Mouse (Mus musculus): Measurements from ENCODE around the gene Npw. TPM values are rescaled to one million over a fixed set of nuclear protein-coding genes. Genes with fewer than 3 reads are reported as not detected.
A peak's percentile ranks its signal among the peaks of the same experiment; 100 is the strongest.

Npw gene
- total RNA-seq, 2 experiments from 2014 or later: not detected

DNA sequence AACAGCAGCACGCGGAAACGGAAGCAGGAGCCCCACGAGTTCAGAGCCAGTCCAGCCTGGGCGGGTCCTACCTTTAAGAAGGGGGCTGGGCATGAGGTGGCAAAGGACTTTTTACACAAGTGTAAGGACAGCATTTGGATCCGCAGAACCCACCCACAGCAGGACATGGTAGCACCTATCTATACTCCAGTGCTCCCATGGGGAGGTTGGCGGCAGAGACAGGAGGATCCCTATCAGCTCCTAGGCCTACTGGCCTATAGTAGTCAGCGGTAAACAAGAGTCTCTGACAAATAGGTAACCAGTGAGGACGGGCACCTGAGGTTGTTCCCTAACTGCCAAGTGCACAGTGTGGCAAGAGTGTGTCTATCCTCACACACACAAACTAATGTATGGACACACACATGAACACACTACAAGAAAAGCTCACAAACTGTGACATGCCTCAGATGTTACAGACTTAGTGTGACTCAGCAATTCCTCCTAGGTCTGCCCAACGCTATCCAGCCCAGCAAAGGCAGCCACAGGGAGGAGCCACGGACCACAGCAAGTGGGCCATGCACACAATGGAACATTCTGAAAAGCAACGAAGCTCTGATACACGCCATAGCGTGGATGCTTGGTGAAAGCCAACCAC lies 40.6 kb downstream of the Npw start:
- peak; percentile 90 for ATAC-seq (replicated peaks; ENCODE audit: low FRiP score, low TSS enrichment, poor library complexity, severe bottlenecking)

DNA sequence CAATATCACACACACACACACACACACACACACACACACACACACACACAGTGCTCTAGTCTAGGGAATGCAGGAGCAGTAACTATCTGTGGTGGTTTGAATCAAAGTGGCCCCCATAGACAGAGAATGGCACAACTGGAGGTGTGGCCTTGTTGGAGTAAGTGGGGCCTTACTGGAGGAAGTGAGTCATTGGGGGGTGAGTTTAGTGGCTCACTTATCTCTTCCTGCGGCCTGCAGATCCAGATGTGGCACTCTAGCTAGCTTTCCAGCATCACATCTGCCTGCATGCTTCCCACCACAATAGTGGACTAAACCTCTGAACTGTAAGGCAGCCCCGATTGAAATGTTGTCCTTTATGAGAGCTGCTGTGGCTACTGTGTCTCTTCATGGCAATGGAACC lies 47.5 kb downstream of the Npw start:
- ATAC-seq (replicated peaks; ENCODE audit: low FRiP score, low TSS enrichment, poor library complexity, severe bottlenecking): peak; percentile 64

DNA sequence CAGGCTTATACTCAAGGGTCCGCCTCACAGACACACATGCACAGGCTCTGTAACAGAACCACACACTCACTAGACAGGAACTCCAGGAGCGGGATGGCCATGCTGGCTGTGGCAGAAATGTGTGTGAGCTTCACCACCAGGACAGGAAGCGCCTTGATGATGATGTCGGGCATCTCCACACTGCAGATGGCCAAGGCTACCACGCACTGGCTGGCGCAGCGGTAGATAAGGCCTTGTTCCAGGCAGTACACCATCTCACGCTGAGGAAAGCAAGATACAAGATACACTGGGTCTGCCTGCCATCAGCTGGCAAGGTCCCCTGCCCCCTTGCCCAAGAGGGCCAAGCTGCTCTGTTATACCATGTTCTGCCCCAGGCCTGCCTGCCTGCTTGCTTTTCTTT lies 49.4 kb downstream of the Npw start:
- ATAC-seq (replicated peaks; ENCODE audit: low FRiP score, low TSS enrichment, poor library complexity, severe bottlenecking): peak; percentile 89

- ATAC-seq (replicated peaks; ENCODE audit: low FRiP score, low TSS enrichment, poor library complexity, severe bottlenecking): peak; percentile 53
These were observed 49.9 kb downstream of the Npw start for GRCm38 (mm10) chr17:24608370-24608769.

Other genes starting within 250 kb of the Npw start
Only the 30 nearest of the 34 such genes appear.
- gene Eci1, start 231.8 kb downstream of the Npw start, total RNA-seq (2014; fragmentation: Nextera tagmentation): 79.7 and 88.7 TPM in 2 replicates
- 33.3 and 37.6 TPM in 2 replicates for gene Eci1, start 231.8 kb downstream of the Npw start, total RNA-seq (2017)
- gene Dnase1l2, start 215.4 kb downstream of the Npw start, total RNA-seq (2014; fragmentation: Nextera tagmentation): 1.2 and 5.0 TPM in 2 replicates
- gene Dnase1l2, start 215.4 kb downstream of the Npw start, total RNA-seq (2017): 0.34 and 2.9 TPM in 2 replicates
- 47.7 and 60.9 TPM in 2 replicates for gene E4f1, start 188.1 kb downstream of the Npw start, total RNA-seq (2014; fragmentation: Nextera tagmentation)
- gene E4f1, start 188.1 kb downstream of the Npw start, total RNA-seq (2017): 10.5 and 20.8 TPM in 2 replicates
- gene Pgp, start 188.1 kb downstream of the Npw start, total RNA-seq (2014; fragmentation: Nextera tagmentation): 32.8 and 43.6 TPM in 2 replicates
- gene Pgp, start 188.1 kb downstream of the Npw start, total RNA-seq (2017): 21.9 and 23.4 TPM in 2 replicates
- not detected in 2 replicates for gene Bricd5, start 184.6 kb downstream of the Npw start, total RNA-seq (2014; fragmentation: Nextera tagmentation)
- 0.80 TPM in 1 of 2 replicates, not detected in the other for gene Bricd5, start 184.6 kb downstream of the Npw start, total RNA-seq (2017)
- 35.8 and 38.7 TPM in 2 replicates for gene Mlst8, start 179.4 kb downstream of the Npw start, total RNA-seq (2014; fragmentation: Nextera tagmentation)
- 17.2 and 36.1 TPM in 2 replicates for gene Mlst8, start 179.4 kb downstream of the Npw start, total RNA-seq (2017)
- gene Caskin1, start 169.9 kb downstream of the Npw start, total RNA-seq (2014; fragmentation: Nextera tagmentation): not detected in 2 replicates
- not detected in 2 replicates for gene Caskin1, start 169.9 kb downstream of the Npw start, total RNA-seq (2017)
- gene Traf7, start 130.5 kb downstream of the Npw start, total RNA-seq (2014; fragmentation: Nextera tagmentation): 111 and 143 TPM in 2 replicates
- 66.3 and 84.8 TPM in 2 replicates for gene Traf7, start 130.5 kb downstream of the Npw start, total RNA-seq (2017)
- not detected in 2 replicates for gene Rab26, start 124.2 kb downstream of the Npw start, total RNA-seq (2014; fragmentation: Nextera tagmentation)
- gene Rab26, start 124.2 kb downstream of the Npw start, total RNA-seq (2017): 1.3 TPM in 1 of 2 replicates, not detected in the other
- gene Pkd1, start 108.6 kb downstream of the Npw start, total RNA-seq (2014; fragmentation: Nextera tagmentation): 17.2 and 20.5 TPM in 2 replicates
- gene Pkd1, start 108.6 kb downstream of the Npw start, total RNA-seq (2017): 4.6 and 5.4 TPM in 2 replicates
- gene Tsc2, start 25.8 kb downstream of the Npw start, total RNA-seq (2014; fragmentation: Nextera tagmentation): 70.8 and 101 TPM in 2 replicates
- gene Tsc2, start 25.8 kb downstream of the Npw start, total RNA-seq (2017): 39.0 and 44.3 TPM in 2 replicates
- gene Nthl1, start 25.8 kb downstream of the Npw start, total RNA-seq (2014; fragmentation: Nextera tagmentation): 7.8 and 14.1 TPM in 2 replicates
- gene Nthl1, start 25.8 kb downstream of the Npw start, total RNA-seq (2017): 4.6 and 12.9 TPM in 2 replicates
- 1.0 TPM in 1 of 2 replicates, not detected in the other for gene Slc9a3r2, start 8.1 kb downstream of the Npw start, total RNA-seq (2014; fragmentation: Nextera tagmentation)
- gene Slc9a3r2, start 8.1 kb downstream of the Npw start, total RNA-seq (2017): 0.38 and 1.6 TPM in 2 replicates
- gene Zfp598, start 11.2 kb upstream of the Npw start, total RNA-seq (2014; fragmentation: Nextera tagmentation): 44.9 and 65.2 TPM in 2 replicates
- gene Zfp598, start 11.2 kb upstream of the Npw start, total RNA-seq (2017): 24.7 and 32.1 TPM in 2 replicates
- not detected in 2 replicates for gene Syngr3, start 31.5 kb upstream of the Npw start, total RNA-seq (2014; fragmentation: Nextera tagmentation)
- not detected in 2 replicates for gene Syngr3, start 31.5 kb upstream of the Npw start, total RNA-seq (2017)
- 39.2 and 44.6 TPM in 2 replicates for gene Gfer, start 37.7 kb upstream of the Npw start, total RNA-seq (2014; fragmentation: Nextera tagmentation)
- 67.2 and 87.0 TPM in 2 replicates for gene Gfer, start 37.7 kb upstream of the Npw start, total RNA-seq (2017)
- gene Noxo1, start 37.8 kb upstream of the Npw start, total RNA-seq (2014; fragmentation: Nextera tagmentation): 3.5 TPM in 1 of 2 replicates, not detected in the other
- gene Noxo1, start 37.8 kb upstream of the Npw start, total RNA-seq (2017): 0.53 and 2.0 TPM in 2 replicates
- 58.4 and 91.1 TPM in 2 replicates for gene Tbl3, start 49.2 kb upstream of the Npw start, total RNA-seq (2014; fragmentation: Nextera tagmentation)
- 48.9 and 54.8 TPM in 2 replicates for gene Tbl3, start 49.2 kb upstream of the Npw start, total RNA-seq (2017)
- gene Rnf151, start 59.6 kb upstream of the Npw start, total RNA-seq (2014; fragmentation: Nextera tagmentation): 0.72 TPM in 1 of 2 replicates, not detected in the other
- 0.27 TPM in 1 of 2 replicates, not detected in the other for gene Rnf151, start 59.6 kb upstream of the Npw start, total RNA-seq (2017)
- 6,242 and 6,563 TPM in 2 replicates for gene Rps2, start 59.7 kb upstream of the Npw start, total RNA-seq (2014; fragmentation: Nextera tagmentation)
- gene Rps2, start 59.7 kb upstream of the Npw start, total RNA-seq (2017): 1,324 and 2,144 TPM in 2 replicates
- gene Ndufb10, start 66.0 kb upstream of the Npw start, total RNA-seq (2014; fragmentation: Nextera tagmentation): 367 and 415 TPM in 2 replicates
- gene Ndufb10, start 66.0 kb upstream of the Npw start, total RNA-seq (2017): 283 and 299 TPM in 2 replicates
- gene Rpl3l, start 69.4 kb upstream of the Npw start, total RNA-seq (2014; fragmentation: Nextera tagmentation): 0.76 TPM in 1 of 2 replicates, not detected in the other
- 2.0 TPM in 1 of 2 replicates, not detected in the other for gene Rpl3l, start 69.4 kb upstream of the Npw start, total RNA-seq (2017)
- 42.8 and 43.9 TPM in 2 replicates for gene Msrb1, start 78.2 kb upstream of the Npw start, total RNA-seq (2014; fragmentation: Nextera tagmentation)
- 34.6 and 54.0 TPM in 2 replicates for gene Msrb1, start 78.2 kb upstream of the Npw start, total RNA-seq (2017)
- not detected in 2 replicates for gene Hs3st6, start 94.5 kb upstream of the Npw start, total RNA-seq (2014; fragmentation: Nextera tagmentation)
- gene Hs3st6, start 94.5 kb upstream of the Npw start, total RNA-seq (2017): not detected in 2 replicates
- gene Meiob, start 145.8 kb upstream of the Npw start, total RNA-seq (2014; fragmentation: Nextera tagmentation): 1.4 and 1.5 TPM in 2 replicates
- 0.95 and 1.4 TPM in 2 replicates for gene Meiob, start 145.8 kb upstream of the Npw start, total RNA-seq (2017)
- 43.2 and 68.2 TPM in 2 replicates for gene Hagh, start 181.7 kb upstream of the Npw start, total RNA-seq (2014; fragmentation: Nextera tagmentation)
- gene Hagh, start 181.7 kb upstream of the Npw start, total RNA-seq (2017): 29.1 and 32.3 TPM in 2 replicates
- gene Fahd1, start 191.9 kb upstream of the Npw start, total RNA-seq (2014; fragmentation: Nextera tagmentation): 20.1 and 35.1 TPM in 2 replicates
- gene Fahd1, start 191.9 kb upstream of the Npw start, total RNA-seq (2017): 15.7 and 34.7 TPM in 2 replicates
- not detected in 2 replicates for gene Igfals, start 207.5 kb upstream of the Npw start, total RNA-seq (2014; fragmentation: Nextera tagmentation)
- not detected in 2 replicates for gene Igfals, start 207.5 kb upstream of the Npw start, total RNA-seq (2017)
- 107 and 121 TPM in 2 replicates for gene Nubp2, start 227.9 kb upstream of the Npw start, total RNA-seq (2014; fragmentation: Nextera tagmentation)
- gene Nubp2, start 227.9 kb upstream of the Npw start, total RNA-seq (2017): 35.5 and 97.0 TPM in 2 replicates
- 24.6 and 29.3 TPM in 2 replicates for gene Spsb3, start 228.2 kb upstream of the Npw start, total RNA-seq (2014; fragmentation: Nextera tagmentation)
- 11.8 and 12.2 TPM in 2 replicates for gene Spsb3, start 228.2 kb upstream of the Npw start, total RNA-seq (2017)